Mouse (Mus musculus) bone marrow macrophage, adult 2 months (primary cell): ENCODE results near the gene Rai14.

Experiments
- CTCF ChIP-seq: IDR thresholded peaks from 2 replicates; pipeline ENCODE4 v1.5.1; 2012; ENCODE audit warnings: low read depth, mild to moderate bottlenecking, low read length, moderate library complexity
- POLR2A ChIP-seq: IDR thresholded peaks from 2 replicates; pipeline ENCODE4 v1.6.1; 2012; ENCODE audit warnings: mild to moderate bottlenecking, low read depth, low read length, borderline replicate concordance

DNA sequence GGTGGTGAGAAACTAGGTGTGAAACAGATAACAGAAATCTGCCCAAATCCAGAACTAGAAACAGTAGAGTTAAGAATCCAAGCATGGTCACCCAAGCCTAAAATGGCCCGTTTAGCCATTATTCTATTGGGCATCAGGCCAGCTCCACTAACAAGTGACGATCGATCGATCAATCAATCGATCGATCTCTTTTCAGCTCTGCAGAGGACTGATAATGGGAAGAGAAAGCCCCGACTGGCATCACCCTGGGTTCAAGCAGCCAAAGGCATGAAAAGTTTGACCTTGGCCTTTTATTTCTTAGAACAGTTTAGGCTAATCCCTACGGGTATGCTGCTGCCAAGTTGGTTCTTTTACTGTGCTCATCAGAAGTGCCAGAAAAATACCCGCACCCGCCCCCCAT lies 4.3 kb upstream of the Rai14 start:
- TF ChIP-seq CTCF (no peak), POLR2A (no peak)
